In the genomic region with DNA sequence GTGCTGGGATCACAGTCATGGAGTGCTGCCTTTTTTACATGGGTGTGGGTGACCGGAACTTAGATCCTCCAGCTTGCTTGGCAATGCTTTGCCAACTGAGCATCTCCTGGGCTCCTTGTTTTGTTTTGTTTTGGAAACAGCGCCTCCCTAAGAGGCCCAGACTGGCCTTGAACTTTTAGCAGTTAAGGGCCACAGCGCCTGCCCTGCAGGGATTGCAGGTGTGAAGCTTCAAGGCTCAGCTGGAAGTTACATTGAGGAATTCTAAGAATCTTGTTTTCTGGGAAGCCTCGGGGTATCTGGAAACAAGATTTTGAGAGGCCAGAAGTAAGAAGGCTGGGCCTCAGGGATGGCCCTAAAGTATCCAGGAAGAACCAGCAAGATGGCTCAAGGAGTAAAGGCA, we compare ENCODE assay signal across 22 mouse cellular contexts. TPM values are rescaled to one million over a fixed set of nuclear protein-coding genes. Genes with fewer than 3 reads are reported as not detected.
A peak's percentile ranks its signal among the peaks of the same experiment; 100 is the strongest.
DNase-seq lines count a peak whose midpoint lies in the region; ATAC-seq lines count a peak whose summit lies in the region.
"Had no signal": no experiment of that assay in that cellular context is flagged by ENCODE, and none has a peak within 500 bp of the region (broad histone marks: within the 10 kb centered on the region; RNA-seq: fewer than 3 reads in every experiment).

No protein-coding gene starts in this region.

- H3K4me1 ChIP-seq in heart, embryonic 11.5 days (ENCODE audit: control insufficient read depth, insufficient read depth, low read length): peaks cover 7% of the 10 kb centered on the region; the same call in 1 of the 2 replicates
- peaks cover 88% of the 10 kb centered on the region for H3K4me1 ChIP-seq in liver, embryonic 16.5 days (ENCODE audit: control insufficient read depth, low read depth, low read length)

- H3K9ac ChIP-seq in heart, embryonic 11.5 days (ENCODE audit: low read depth, low read length): no peak overlapping the region
- H3K9ac ChIP-seq in liver, embryonic 16.5 days (ENCODE audit: low read depth, low read length): peak overlapping the region; percentile 74
- H3K9ac ChIP-seq: embryonic facial prominence, embryonic 15.5 days; kidney, embryonic 15.5 days; limb, embryonic 12.5 days; midbrain, embryonic 12.5 days; neural tube, embryonic 12.5 days had no signal

- H3K9me3 ChIP-seq in heart, embryonic 11.5 days (replicated peaks; ENCODE audit: control insufficient read depth, low read length): no peaks in the 10 kb centered on the region
- no peaks in the 10 kb centered on the region for H3K9me3 ChIP-seq in liver, embryonic 16.5 days (replicated peaks; ENCODE audit: control insufficient read depth, low read length)
- H3K9me3 ChIP-seq: embryonic facial prominence, embryonic 15.5 days; kidney, embryonic 15.5 days; limb, embryonic 12.5 days; midbrain, embryonic 12.5 days; neural tube, embryonic 12.5 days had no signal

- H3K36me3 ChIP-seq in heart, embryonic 11.5 days (ENCODE audit: control insufficient read depth, insufficient read depth, low read length): no peaks in the 10 kb centered on the region
- no peaks in the 10 kb centered on the region for H3K36me3 ChIP-seq in liver, embryonic 16.5 days (ENCODE audit: control insufficient read depth, insufficient read depth)
- H3K36me3 ChIP-seq: embryonic facial prominence, embryonic 15.5 days; kidney, embryonic 15.5 days; limb, embryonic 12.5 days; midbrain, embryonic 12.5 days; neural tube, embryonic 12.5 days had no signal

- ATAC-seq in heart, embryonic 11.5 days (replicated peaks; ENCODE audit: insufficient number of reproducible peaks, low FRiP score, low TSS enrichment): no peak
- no peak for ATAC-seq in liver, embryonic 16.5 days (ENCODE audit: low read depth)
- ATAC-seq: activated CD4-positive, CD25-positive, alpha-beta regulatory T cell, adult 4 months; hindbrain, embryonic 16.5 days; intestine, embryonic 16.5 days had no signal

- no peak overlapping the region for H3K4me3 ChIP-seq in heart, embryonic 11.5 days (ENCODE audit: low read depth, low read length)
- no peak overlapping the region for H3K4me3 ChIP-seq in liver, embryonic 16.5 days (ENCODE audit: low read depth, low read length)
- H3K4me3 ChIP-seq: embryonic facial prominence, embryonic 15.5 days; kidney, embryonic 15.5 days; limb, embryonic 12.5 days; midbrain, embryonic 12.5 days; neural tube, embryonic 12.5 days had no signal

- H3K4me2 ChIP-seq in heart, embryonic 11.5 days: peak overlapping the region; percentile 45
- peak overlapping the region; percentile 89 for H3K4me2 ChIP-seq in liver, embryonic 16.5 days (ENCODE audit: low read depth, low read length)
- H3K4me2 ChIP-seq: embryonic facial prominence, embryonic 15.5 days; midbrain, embryonic 12.5 days had no signal

- no peak overlapping the region for H3K27ac ChIP-seq in heart, embryonic 11.5 days (ENCODE audit: low read depth, low read length)
- peak overlapping the region; percentile 91 for H3K27ac ChIP-seq in liver, embryonic 16.5 days (ENCODE audit: low read length)
- H3K27ac ChIP-seq: embryonic facial prominence, embryonic 15.5 days; kidney, embryonic 15.5 days; limb, embryonic 12.5 days; midbrain, embryonic 12.5 days; neural tube, embryonic 12.5 days had no signal

- no peaks in the 10 kb centered on the region for H3K27me3 ChIP-seq in heart, embryonic 11.5 days (ENCODE audit: control insufficient read depth, insufficient read depth, low read length)
- H3K27me3 ChIP-seq in liver, embryonic 16.5 days (ENCODE audit: control insufficient read depth, insufficient read depth, low read depth, low read length): no peaks in the 10 kb centered on the region
- H3K27me3 ChIP-seq: CH12.LX; embryonic facial prominence, embryonic 15.5 days; kidney, embryonic 15.5 days; limb, embryonic 12.5 days had no signal

- 42% methylated on average over 4 of the region's 4 CpGs for WGBS in heart, embryonic 11.5 days (ENCODE audit: insufficient replicate concordance)
- 72% methylated on average over 4 of the region's 4 CpGs for WGBS in liver, embryonic 16.5 days (ENCODE audit: insufficient replicate concordance)

- no peak for DNase-seq in heart, postnatal 4 days
- peak; percentile 42 for DNase-seq in lung, postnatal 36 days
- no peak for DNase-seq in lung, adult 18-20 months
- DNase-seq in R1 (ENCODE audit: low read depth, low spot score): peak; percentile 95
- DNase-seq in T-cell, adult 2 months (ENCODE audit: low spot score): no peak
- no peak for DNase-seq in retina, embryonic 14.5 days (ENCODE audit: low spot score)
- DNase-seq: cerebellum, adult 18-20 months; cerebellum, postnatal 36 days; gastrocnemius, postnatal 10 days; heart, adult 11 months; thymus, adult 18-20 months had no signal

RNA-seq across cellular contexts. Expression of a gene that starts 6.0 kb away (rescaled TPM):
- 14.7 and 18.6 TPM in 2 replicates for polyA plus RNA-seq in heart, embryonic 11.5 days (2014; fragmentation: Nextera tagmentation; extraction: Ambion mirVana)
- 10 to 100 TPM; 24.3 to 24.8 TPM for total RNA-seq in heart, postnatal 4 days (2021)
- polyA plus RNA-seq in liver, embryonic 16.5 days (2015; fragmentation: Nextera tagmentation; extraction: Ambion mirVana): 38.4 and 42.6 TPM in 2 replicates
- polyA plus RNA-seq: activated CD4-positive, CD25-positive, alpha-beta regulatory T cell, adult 4 months had no signal

Comparison
In these comparisons a context has a peak if more than half of its experiments do, and no peak if none do; other contexts are left out.
1. DNase-seq: peak in lung, postnatal 36 days (single experiment) and R1 (single experiment); none in heart, postnatal 4 days (single experiment), lung, adult 18-20 months (0 of 2), T-cell, adult 2 months (single experiment) and retina, embryonic 14.5 days (single experiment).